Mouse (Mus musculus) frontal cortex, postnatal 36 days (tissue): Measurements from ENCODE around the gene St3gal5.
"Not testable (repeated sequence)": the region's sequence is repeated elsewhere in the genome, so short reads cannot be mapped to it uniquely, and the experiment has no call there.

ENCODE experiments used
- DNase-seq, 2 experiments: peaks; one replicate each; pipeline ENCODE4 v3.0.0; 2022; ENCODE audit warnings: low spot score in 2 of 2

The St3gal5 gene

DNA sequence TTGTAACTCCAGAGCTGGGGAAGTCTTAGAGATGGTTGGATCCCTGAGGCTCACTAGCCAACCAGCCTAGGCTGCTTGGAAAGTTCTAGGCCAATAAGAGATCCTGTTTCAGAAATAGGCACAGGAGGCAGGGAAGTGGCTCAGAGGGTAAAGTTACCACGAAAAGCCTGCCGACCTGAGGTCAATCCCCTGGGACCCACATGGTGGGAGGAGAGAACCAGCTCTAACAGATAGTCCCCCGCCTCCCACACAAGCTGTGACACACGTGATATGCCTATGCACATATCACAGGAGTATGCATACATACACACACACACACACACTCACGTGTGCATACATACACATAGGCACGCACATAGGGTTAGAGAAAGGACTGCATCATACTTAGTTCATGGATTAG, 32.7 kb downstream of the St3gal5 start:
- DNase-seq = no peak

DNA sequence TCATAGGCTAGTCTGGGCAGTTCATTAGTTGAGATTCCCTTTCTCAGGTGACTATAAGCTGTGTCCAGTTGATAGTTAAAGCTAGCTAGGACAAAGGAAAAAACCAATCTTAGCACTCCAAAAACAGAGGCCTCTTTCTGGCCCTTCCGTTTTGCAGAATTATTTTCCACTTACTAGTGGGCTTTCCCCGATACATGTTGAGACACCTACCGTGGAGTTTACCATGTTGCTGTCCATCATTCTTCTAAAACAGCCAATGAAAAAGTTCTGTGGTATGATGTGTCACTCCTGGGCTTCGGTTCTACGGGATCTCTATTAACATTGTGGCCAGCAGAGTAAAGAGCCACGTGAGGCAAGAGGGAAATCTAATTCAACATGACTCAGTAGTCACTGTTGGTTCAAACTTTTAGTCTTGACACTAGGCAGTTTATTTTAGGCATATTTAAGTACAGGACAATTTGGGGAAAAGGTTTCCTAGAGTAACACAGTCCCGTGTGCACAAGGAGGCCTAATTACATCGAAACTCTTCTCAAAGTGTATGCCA, 35.4 kb downstream of the St3gal5 start:
- no peak for DNase-seq

DNA sequence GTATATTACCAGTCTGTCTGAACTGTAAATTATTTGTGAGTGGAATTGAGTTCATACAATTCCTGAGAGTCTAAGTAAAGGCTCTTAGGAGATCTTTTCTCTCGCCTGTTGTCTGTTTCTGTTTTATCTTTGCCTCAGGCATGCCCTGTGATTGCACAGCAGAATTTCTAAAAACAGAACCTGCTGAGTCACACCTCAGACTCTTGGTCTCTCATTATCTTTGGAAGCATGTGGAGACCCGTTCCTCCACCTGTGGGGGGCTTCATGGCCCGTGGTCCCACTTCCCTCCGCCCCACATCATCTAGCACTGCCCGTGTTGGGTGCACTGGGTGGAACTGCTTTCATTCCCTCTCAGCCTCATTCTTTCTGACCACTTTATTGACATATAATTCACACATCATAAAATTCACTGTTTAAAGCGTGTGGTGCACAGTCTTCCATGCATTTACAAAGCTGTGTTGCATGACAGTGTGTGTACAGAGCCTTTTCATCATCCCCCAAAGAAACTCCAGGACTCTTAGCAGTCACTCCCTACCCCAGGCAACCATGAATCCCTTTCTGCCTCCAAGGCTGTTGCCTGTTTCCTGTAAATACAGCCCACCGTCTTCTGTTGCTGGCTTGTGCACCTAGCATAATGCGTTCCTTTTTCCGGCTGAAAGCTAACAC, 37.6 kb downstream of the St3gal5 start:
- no peak for DNase-seq

DNA sequence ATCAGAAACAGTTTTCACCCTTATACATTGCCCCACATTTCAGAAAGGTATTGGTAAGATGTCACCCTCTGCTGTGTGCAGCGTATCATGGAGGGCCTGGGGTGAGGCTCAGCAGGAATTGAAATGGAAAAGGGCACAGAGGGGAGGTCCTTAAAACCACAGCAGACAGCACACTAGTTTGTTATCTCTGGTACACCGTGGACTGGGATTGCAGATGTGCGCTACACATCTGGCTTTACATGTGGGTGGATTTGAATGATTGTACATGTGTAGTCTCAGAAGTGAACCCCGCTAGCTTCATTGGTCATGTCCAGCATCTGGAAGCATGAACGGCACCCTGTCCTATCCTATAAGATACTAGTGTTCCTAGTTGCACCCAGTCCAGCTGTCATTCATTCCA, 38.6 kb downstream of the St3gal5 start:
- no peak for DNase-seq

DNA sequence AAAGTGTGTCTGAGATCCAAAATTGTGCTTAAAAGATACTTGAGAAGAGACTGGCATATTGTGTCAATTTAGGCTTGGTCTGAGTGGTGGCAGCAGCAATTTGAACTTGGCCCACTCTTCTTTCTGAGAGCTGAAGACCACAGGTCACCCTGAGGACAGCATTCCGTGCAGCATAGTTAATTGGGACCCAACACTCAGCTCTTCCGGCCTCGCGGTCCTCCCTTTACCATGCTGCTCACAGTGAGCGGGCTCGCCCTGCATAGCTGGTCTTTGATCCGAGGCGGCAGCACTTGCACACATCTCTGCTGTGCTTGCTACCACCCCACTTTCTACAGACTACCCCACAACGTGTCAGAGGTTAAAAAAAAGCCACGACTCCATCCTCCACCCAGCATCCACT, 39.2 kb downstream of the St3gal5 start:
- DNase-seq = no peak

DNA sequence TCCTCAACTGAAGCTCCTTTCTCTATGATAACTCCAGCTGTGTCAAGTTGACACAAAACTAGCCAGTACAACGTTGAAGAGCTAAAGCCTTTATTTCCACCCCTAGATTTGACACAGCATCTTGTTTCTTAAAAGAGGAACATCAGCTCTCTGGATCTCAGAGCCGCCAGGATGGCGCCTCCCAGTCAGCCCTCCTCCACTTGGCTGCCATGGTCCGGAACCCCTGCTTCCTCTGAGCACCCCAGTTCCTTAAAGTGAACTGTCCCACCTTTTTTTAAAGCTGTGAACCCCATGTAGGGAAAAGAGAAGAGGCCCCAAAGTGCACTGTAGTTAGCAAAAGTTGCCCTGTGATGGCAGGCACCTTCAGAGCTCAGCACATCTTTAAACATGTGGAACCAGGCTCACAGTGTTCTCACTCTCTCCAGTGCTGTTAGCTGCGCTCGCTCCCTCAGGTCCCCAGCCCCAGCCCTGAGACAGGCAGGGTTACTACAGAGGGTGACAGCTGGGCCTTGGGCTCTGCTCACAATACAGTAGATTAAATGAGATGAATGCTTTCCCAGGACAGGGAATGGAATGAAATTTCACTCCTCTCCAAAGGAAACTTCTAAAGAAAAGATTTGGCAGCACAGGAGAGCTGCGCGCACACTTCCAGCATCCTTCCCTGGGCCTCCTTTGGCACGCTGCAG, 42.3 kb downstream of the St3gal5 start:
- no peak for DNase-seq

DNA sequence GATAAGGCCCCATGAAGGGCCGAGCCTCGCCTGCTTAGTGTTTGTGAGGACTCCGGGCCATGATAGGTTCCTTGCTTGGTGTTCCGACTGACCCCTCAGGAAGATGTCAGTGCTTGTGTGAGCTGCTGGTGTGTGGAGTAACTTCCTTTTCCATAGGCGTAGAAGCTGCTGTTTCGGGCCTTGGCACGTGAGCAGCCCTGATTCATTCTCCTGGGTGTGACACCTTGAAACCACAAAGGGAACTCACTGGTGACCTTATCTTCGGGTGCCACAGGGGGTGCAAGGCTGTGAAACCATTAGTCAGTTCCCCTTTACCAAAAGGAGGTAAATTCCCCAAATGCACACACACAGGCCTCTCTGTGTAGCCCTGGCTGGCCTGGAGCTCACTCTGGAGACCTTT, 43.0 kb downstream of the St3gal5 start:
- DNase-seq = no peak

DNA sequence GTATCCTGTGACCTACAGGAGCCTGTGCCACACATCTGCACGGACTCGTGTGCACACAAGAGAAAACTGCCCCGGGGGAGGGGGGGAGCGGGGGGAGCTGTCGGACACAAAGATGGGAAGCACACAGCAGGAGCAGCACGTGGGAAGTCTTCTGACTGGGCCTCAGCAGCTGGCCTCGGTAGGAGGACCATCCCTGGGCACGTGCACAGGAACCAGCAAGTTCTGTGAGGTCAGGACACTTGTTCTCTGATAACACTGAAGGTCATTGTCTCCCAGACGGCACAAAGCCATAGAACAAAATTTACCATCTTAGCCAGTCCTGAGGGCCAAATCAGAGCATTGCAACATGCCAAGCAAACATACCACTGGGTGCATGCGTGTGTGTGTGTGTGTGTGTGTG, 43.8 kb downstream of the St3gal5 start:
- no peak for DNase-seq

DNA sequence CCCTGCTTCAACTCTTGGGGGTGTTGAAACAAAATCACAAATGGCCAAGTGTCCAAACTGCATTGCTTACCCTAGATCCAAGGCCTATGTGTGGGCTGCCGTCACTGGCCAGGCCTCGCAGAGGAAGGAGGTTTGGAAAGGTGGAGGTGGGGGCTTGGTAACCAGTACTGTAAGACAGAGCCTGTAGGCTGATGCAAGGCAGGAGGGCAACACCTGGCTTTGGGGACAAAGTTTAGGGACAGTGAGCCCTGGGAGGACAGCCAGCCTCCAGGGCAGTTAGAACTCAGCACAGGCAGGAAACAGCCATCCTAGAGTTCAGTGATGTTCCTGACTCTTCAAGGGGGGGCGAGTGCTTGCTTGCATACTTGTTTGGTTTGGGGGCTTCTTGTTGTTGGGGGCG, 45.2 kb downstream of the St3gal5 start:
- no peak for DNase-seq

DNA sequence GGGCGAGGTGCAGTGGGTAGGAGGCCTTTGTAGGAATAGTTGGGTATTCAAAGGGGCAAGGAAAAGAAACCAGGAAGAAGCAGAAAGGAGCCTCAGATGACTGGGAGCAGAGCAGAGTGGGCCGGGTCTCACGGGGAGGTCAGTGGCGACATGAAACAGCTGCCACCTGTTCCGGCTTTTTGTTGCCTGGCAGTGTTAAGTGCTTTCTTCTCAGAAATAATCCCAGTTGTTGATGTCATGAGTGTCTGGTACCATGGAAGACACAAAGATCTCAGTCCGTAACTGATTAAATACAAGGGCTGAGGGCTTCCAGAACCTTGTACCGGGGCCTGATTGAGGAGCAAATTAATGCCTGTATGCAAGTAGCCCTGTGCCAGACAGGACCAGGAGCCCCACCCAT, 47.0 kb downstream of the St3gal5 start:
- DNase-seq = no peak

DNA sequence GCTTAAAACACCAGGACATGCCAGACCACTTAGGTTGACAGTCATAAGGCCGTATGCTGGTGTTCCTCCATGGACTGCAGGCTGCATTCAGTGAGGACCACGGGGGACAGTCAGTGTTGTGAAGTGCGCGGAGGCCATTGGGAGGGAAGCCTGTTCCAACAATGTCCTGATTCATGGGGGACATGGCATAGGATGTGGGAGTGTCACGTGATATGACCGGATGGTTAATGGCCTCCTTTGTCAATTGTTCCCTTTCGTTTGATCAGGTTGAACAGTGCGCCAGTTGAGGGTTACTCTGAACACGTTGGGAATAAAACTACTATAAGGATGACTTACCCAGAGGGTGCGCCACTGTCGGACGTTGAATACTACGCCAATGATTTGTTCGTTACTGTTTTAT, 49.4 kb downstream of the St3gal5 start:
- no peak for DNase-seq

DNA sequence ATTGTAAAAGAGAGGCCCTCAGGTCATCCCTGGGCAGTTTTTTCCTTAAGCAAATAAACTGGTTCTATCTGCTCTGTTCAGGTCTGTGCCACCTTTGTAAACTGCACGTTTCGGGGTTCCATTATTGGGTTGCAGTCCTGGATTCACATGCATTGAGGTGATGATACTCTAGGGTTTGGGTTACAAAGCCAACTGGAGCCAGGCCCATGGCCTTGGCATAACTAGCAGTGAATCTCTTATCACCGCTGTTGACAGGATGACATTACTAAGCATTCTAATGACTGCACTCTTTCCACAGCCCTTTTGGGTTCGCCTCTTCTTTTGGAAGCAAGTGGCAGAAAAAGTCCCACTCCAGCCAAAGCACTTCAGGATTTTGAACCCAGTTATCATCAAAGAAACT, 51.3 kb downstream of the St3gal5 start:
- no peak for DNase-seq

DNA sequence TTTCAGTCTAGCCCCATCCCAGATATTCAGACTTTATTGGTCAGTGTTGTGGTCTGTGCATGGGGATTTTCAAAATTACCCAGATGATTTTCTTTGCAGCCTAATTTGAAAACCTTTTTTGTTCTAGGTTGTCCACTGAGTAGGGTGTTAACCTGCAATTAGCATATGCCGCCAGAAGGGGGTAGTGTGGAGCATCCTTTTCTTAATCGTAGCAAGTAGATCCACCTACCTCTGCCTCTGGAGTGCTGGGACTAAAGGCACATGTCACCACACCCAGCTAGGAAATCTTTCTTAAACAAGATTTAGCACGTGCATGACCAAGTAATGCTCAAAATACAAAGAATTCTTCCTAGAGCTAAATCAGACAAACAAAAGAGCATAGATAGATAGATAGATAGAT, 52.4 kb downstream of the St3gal5 start:
- DNase-seq = no peak

DNA sequence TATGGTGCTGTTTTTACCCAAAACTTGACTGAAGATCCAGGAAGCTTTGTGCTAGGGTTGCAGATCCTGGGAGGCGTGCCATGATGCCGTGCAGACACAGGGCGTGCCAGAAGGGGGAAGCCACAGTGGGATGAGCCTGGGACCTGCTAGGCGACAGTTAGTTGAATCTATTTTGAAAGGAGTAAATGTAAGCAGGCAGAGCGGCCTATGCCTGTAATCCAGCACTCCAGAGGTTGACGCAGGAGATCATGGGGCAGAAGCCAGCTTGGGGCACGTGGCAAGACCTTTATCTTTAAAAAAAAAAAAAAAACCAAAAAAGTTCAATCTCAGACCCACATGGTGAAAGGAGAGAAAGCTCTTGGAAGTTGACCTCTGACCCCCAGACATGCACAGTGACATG, 55.3 kb downstream of the St3gal5 start:
- DNase-seq = no peak

DNA sequence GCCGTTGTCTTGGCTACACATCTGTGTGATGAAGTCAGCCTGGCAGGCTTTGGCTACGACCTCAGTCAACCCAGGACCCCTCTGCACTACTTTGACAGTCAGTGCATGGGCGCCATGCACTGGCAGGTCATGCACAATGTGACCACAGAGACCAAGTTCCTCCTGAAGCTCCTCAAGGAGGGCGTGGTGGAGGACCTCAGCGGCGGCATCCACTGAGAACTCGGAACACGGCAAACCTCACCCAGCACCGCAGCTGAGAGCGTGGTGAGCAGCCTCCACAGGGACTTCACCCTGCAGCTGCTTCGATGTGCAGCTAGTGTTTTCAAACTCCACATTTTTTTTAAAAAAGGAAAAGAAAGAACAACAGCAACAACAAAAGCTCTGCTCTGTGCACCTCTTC, 56.1 kb downstream of the St3gal5 start:
- DNase-seq = no peak

DNA sequence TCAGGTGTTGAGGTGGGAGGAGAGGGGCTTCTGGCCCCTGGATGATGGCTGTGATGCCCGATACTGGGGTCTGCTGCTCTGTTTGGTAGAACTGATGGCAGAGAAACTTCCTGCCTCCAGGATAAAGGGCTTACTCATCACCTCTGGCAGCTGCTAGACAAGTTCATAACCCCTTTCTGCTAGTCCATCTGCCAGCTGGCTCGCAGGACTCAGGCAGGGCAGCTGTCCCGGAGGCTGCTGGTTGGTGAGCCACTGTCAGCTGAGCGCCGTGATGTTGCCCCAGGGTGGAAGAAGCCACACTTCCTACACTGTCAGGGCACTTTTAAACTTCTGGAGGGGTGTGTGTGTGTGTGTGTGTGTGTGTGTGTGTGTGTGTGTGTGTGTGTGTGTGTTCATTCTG, 56.6 kb downstream of the St3gal5 start:
- DNase-seq = not testable (repeated sequence)

DNA sequence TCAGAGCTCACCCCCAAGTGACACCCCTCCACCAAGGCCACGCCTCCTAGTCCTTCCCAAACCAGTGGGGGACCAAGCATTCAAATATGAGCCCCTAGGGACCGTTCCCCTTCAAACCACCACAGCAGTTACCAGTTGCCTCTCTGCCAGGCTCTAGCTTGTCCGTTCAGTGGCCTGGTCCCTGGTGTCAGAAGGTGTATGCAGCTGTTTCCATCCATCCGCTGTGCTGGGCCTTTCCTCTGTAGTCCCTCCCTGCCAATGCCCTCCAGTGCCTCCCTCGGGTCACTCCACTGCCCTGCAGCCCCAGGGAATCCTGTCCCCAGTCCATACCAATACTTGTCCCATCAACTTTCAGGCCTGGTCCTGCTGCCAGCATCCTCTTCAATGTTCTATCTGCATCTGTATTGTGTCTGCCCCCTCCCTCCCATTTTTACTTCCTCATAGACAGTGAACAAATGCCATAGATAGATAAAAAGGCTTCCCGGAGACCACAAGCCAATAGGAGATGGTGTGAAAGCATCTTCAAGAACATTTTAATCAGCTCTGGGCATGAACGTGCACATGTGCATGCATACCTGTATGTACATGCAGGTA, 57.6 kb downstream of the St3gal5 start:
- DNase-seq = no peak

DNA sequence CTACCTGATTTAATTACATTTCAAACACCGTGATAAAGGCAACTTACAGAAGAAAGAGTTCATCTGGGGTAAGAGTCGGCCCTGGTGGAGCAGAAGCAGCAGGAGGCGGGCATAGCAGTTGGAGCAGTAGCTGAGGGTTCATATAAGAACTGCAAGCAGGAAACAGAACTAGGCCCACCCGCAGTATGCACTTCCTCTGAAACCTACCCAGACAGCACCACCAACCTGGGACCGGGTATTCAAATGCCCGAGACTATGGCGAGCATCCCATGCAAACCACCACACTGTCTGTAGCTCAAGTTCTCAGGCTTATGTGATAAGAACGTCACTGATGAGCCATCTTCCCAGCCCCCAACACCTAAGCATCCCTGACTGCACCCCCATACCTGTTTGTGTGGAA, 58.3 kb downstream of the St3gal5 start:
- no peak for DNase-seq

DNA sequence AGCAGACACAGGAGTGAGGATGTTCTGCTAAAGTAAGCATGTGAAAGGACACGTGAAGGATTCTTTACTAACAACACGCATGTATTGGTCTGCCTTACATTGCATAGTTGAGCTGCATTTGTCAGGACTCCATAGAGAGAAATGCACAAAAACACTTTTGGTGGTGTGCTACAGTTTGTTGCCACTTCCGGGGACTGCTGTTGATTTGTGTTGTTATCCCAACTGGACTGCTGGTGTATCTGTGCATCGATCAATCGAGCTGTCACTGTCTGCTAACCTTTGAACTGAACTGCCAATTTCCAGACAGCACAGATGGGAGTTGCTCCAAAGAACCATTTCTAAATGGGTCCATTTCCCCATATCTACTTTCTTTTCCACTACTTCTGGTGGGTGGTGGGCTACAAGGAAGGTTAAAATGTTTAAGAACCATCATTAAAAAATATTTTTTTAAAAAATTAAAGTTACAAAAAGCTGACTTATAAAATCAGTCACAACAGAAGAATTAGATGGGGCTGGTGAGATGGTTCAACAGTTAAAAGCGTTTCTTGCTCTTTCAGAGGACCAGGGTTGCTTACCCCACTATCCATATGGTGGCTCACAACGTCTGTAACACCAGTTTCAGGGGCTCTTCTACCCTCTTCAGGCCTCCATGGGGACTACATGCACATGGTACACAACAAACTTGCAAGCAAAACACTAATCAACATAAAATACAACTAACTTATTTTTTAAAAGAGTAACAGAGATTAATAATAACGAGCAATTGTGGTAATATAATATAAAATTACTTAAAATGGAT, 61.8 kb downstream of the St3gal5 start:
- no peak for DNase-seq

DNA sequence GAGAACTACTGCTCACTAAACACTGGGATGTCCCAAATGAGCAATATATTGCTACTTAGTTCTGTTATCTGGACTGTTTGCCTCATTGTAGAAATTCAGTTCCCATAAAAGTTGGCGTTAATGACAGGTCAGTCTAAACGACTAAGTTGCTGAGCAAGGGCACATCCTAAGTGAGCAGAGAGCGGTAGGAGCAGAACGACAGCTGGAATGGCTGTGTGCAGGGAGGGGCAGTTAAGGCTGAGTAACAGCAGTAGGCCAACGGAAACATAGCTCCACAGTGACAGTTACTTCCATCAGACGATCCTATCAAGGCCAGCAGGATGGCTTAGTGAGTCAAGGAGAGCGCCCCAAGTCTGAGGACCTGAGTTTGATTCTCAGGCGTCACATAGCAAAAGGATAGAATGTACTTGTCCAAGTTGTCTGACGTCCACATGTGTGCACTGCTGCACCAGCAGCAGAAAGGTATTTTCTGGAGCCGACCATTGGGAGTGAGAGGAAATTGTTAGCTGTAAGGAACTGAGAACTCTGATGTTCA, 62.5 kb downstream of the St3gal5 start:
- no peak for DNase-seq

DNA sequence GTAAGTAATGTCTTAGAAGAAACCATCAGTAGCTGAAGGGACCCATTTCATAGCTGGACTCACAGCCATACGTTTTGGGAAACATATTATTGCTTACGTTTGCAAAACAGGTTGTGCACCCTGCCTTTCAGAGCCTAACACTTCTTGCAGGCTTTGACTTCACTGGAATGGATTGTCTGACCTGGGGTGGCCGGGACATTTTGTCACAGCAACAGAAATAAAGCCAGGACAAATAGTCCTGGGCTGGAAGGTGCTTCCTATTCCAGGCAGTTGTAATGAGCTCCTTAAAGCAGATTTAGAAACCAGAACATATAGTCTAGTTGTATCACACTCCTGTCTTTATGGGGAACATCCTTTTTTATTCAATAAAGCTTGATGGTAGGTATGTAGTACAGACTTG, 63.6 kb downstream of the St3gal5 start:
- DNase-seq = no peak

DNA sequence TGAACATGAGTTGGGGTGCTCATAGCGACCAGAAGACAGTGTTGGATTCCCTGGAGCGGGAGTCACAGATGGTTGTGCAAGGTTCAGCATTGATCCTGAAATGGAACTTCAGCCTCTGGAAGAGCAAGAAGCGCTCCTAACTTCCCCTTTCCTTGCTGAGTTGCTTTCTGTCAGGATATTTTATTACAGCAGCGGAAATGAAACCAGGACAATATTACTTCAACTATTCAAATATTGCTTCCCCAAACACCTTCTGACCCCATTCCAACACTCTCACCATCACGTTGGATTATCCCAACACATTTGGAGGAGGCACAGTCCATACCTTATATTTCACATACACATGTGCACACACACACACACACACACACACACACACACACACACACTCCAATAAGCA, 64.4 kb downstream of the St3gal5 start:
- DNase-seq = no peak
